Mouse (Mus musculus): Measurements from ENCODE around the gene Mfsd4a. TPM values are rescaled to one million over a fixed set of nuclear protein-coding genes. Genes with fewer than 3 reads are reported as not detected.

The Mfsd4a gene
- polyA plus RNA-seq, 1 experiment = 73.5 TPM

- Histone ChIP-seq H3K4me1 (ENCODE audit: control insufficient read depth, insufficient read depth, low read length) (peaks cover under 1% of the 10 kb centered on the region; the same call in 1 of the 2 replicates), H3K27ac (ENCODE audit: insufficient read depth, low read length) (no peak overlapping the region), H3K4me3 (ENCODE audit: insufficient read depth, low read length) (no peak overlapping the region)
- TF ChIP-seq CTCF (IDR thresholded peaks at IDR 0.05; ENCODE audit: extremely low read depth, insufficient read depth, low read length) (no peak), POLR2A (IDR thresholded peaks at IDR 0.05; ENCODE audit: extremely low read depth, insufficient read depth, low read length) (no peak)
These were observed 64.0 kb downstream of the Mfsd4a start for GRCm38 (mm10) chr1:132003817-132004216.

- TF ChIP-seq POLR2A (IDR thresholded peaks at IDR 0.05; ENCODE audit: extremely low read depth, insufficient read depth, low read length) (no peak), CTCF (IDR thresholded peaks at IDR 0.05; ENCODE audit: extremely low read depth, insufficient read depth, low read length) (no peak)
- no peaks in the 10 kb centered on the region; the same call in 1 of the 2 replicates for H3K4me1 ChIP-seq (ENCODE audit: control insufficient read depth, insufficient read depth, low read length)
- H3K27ac ChIP-seq (ENCODE audit: insufficient read depth, low read length) = no peak overlapping the region
- no peak overlapping the region for H3K4me3 ChIP-seq (ENCODE audit: insufficient read depth, low read length)
These were observed 64.8 kb downstream of the Mfsd4a start for GRCm38 (mm10) chr1:132003111-132003510.

- Histone ChIP-seq H3K27ac (ENCODE audit: insufficient read depth, low read length) (no peak overlapping the region), H3K4me3 (ENCODE audit: insufficient read depth, low read length) (no peak overlapping the region), H3K4me1 (ENCODE audit: control insufficient read depth, insufficient read depth, low read length) (no peaks in the 10 kb centered on the region; the same call in 1 of the 2 replicates)
- TF ChIP-seq CTCF (IDR thresholded peaks at IDR 0.05; ENCODE audit: extremely low read depth, insufficient read depth, low read length) (no peak), POLR2A (IDR thresholded peaks at IDR 0.05; ENCODE audit: extremely low read depth, insufficient read depth, low read length) (no peak)
These were observed 66.0 kb downstream of the Mfsd4a start for GRCm38 (mm10) chr1:132001880-132002330.

- TF ChIP-seq POLR2A (IDR thresholded peaks at IDR 0.05; ENCODE audit: extremely low read depth, insufficient read depth, low read length) (no peak), CTCF (IDR thresholded peaks at IDR 0.05; ENCODE audit: extremely low read depth, insufficient read depth, low read length) (0 out of 2 replicates have a peak, but pooled peaks have one; percentile 21)
- H3K4me3 ChIP-seq (ENCODE audit: insufficient read depth, low read length) = no peak overlapping the region
- no peaks in the 10 kb centered on the region for H3K4me1 ChIP-seq (ENCODE audit: control insufficient read depth, insufficient read depth, low read length)
- no peak overlapping the region for H3K27ac ChIP-seq (ENCODE audit: insufficient read depth, low read length)
These were observed 67.4 kb downstream of the Mfsd4a start for GRCm38 (mm10) chr1:132000506-132000905.

GRCm38 (mm10) chr1:131995062-131995461, 72.8 kb downstream of the Mfsd4a start:
- Histone ChIP-seq H3K4me1 (ENCODE audit: control insufficient read depth, insufficient read depth, low read length) (no peaks in the 10 kb centered on the region), H3K27ac (ENCODE audit: insufficient read depth, low read length) (no peak overlapping the region), H3K4me3 (ENCODE audit: insufficient read depth, low read length) (no peak overlapping the region)
- TF ChIP-seq CTCF (IDR thresholded peaks at IDR 0.05; ENCODE audit: extremely low read depth, insufficient read depth, low read length) (peak; percentile 46; the same call in 1 of the 2 replicates), POLR2A (IDR thresholded peaks at IDR 0.05; ENCODE audit: extremely low read depth, insufficient read depth, low read length) (no peak)

- no peak overlapping the region for H3K27ac ChIP-seq (ENCODE audit: insufficient read depth, low read length)
These were observed 74.5 kb downstream of the Mfsd4a start for GRCm38 (mm10) chr1:131993169-131994040.

GRCm38 (mm10) chr1:131992561-131993001, 75.3 kb downstream of the Mfsd4a start:
- Histone ChIP-seq H3K4me1 (ENCODE audit: control insufficient read depth, insufficient read depth, low read length) (no peaks in the 10 kb centered on the region), H3K4me3 (ENCODE audit: insufficient read depth, low read length) (no peak overlapping the region), H3K27ac (ENCODE audit: insufficient read depth, low read length) (no peak overlapping the region)
- TF ChIP-seq CTCF (IDR thresholded peaks at IDR 0.05; ENCODE audit: extremely low read depth, insufficient read depth, low read length) (no peak), POLR2A (IDR thresholded peaks at IDR 0.05; ENCODE audit: extremely low read depth, insufficient read depth, low read length) (no peak)

More at GRCm38 (mm10) chr1:131993169-131994040, 74.5 kb downstream of the Mfsd4a start:
- TF ChIP-seq POLR2A (IDR thresholded peaks at IDR 0.05; ENCODE audit: extremely low read depth, insufficient read depth, low read length) (no peak), CTCF (IDR thresholded peaks at IDR 0.05; ENCODE audit: extremely low read depth, insufficient read depth, low read length) (no peak)
- H3K4me3 ChIP-seq (ENCODE audit: insufficient read depth, low read length) = no peak overlapping the region
- no peaks in the 10 kb centered on the region for H3K4me1 ChIP-seq (ENCODE audit: control insufficient read depth, insufficient read depth, low read length)

GRCm38 (mm10) chr1:131990083-131990760, 77.6 kb downstream of the Mfsd4a start:
- no peak for TF ChIP-seq POLR2A (IDR thresholded peaks at IDR 0.05; ENCODE audit: extremely low read depth, insufficient read depth, low read length)

GRCm38 (mm10) chr1:131989476-131989875, 78.4 kb downstream of the Mfsd4a start:
- no peak overlapping the region for H3K4me3 ChIP-seq (ENCODE audit: insufficient read depth, low read length)
- no peaks in the 10 kb centered on the region for H3K4me1 ChIP-seq (ENCODE audit: control insufficient read depth, insufficient read depth, low read length)
- TF ChIP-seq CTCF (IDR thresholded peaks at IDR 0.05; ENCODE audit: extremely low read depth, insufficient read depth, low read length) (no peak), POLR2A (IDR thresholded peaks at IDR 0.05; ENCODE audit: extremely low read depth, insufficient read depth, low read length) (no peak)
- no peak overlapping the region for H3K27ac ChIP-seq (ENCODE audit: insufficient read depth, low read length)

More at GRCm38 (mm10) chr1:131990083-131990760, 77.6 kb downstream of the Mfsd4a start:
- Histone ChIP-seq H3K27ac (ENCODE audit: insufficient read depth, low read length) (no peak overlapping the region), H3K4me1 (ENCODE audit: control insufficient read depth, insufficient read depth, low read length) (no peaks in the 10 kb centered on the region), H3K4me3 (ENCODE audit: insufficient read depth, low read length) (no peak overlapping the region)
